In genomic region chr13:31810693-31811541, GRCm38 (mm10) we compare ENCODE assay signal across 9 mouse cellular contexts. TPM values are rescaled to one million over a fixed set of nuclear protein-coding genes. Genes with fewer than 3 reads are reported as not detected.
DNase-seq lines count a peak whose midpoint lies in the region; ATAC-seq and TF ChIP-seq lines count a peak whose summit lies in the region.
"Had no signal": no experiment of that assay in that cellular context is flagged by ENCODE, and none has a peak within 500 bp of the region (broad histone marks: within the 10 kb centered on the region; RNA-seq: fewer than 3 reads in every experiment).

No protein-coding gene starts in this region.

- DNase-seq in layer of hippocampus, adult 2 months (ENCODE audit: low spot score in 2 of 2): no peak
- no peak for DNase-seq in layer of hippocampus, adult 11-12 months (ENCODE audit: low spot score)
- peak; percentile 57 for DNase-seq in adrenal gland, postnatal 25 days
- DNase-seq in heart, postnatal 0 days (ENCODE audit: low spot score): no peak
- no peak for DNase-seq in ovary, postnatal 10 days (ENCODE audit: low spot score)
- DNase-seq in cerebellum, postnatal 4 days (ENCODE audit: low spot score in 2 of 2): no peak

- H3K36me3 ChIP-seq in heart, postnatal 0 days (replicated peaks; ENCODE audit: control insufficient read depth, insufficient read depth, low read length): no peaks in the 10 kb centered on the region
- peaks cover 17% of the 10 kb centered on the region for H3K36me3 ChIP-seq in limb, embryonic 12.5 days
- peaks cover 3% of the 10 kb centered on the region; the same call in 1 of the 2 replicates for H3K36me3 ChIP-seq in small intestine, adult 2 months (ENCODE audit: control insufficient read depth, insufficient read depth, low read length)

- H3K27ac ChIP-seq in layer of hippocampus, adult 2 months: peak overlapping the region; percentile 74
- H3K27ac ChIP-seq in heart, postnatal 0 days (ENCODE audit: low read depth): peak overlapping the region; percentile 58
- H3K27ac ChIP-seq in limb, embryonic 12.5 days: peak overlapping the region; percentile 84
- H3K27ac ChIP-seq in small intestine, adult 2 months (ENCODE audit: insufficient read depth, low read depth, low read length): no peak overlapping the region

- TF ChIP-seq POLR2A in small intestine, adult 2 months (IDR thresholded peaks at IDR 0.05; ENCODE audit: low read depth, low read length): no peak

- H3K4me3 ChIP-seq in layer of hippocampus, adult 2 months: peak overlapping the region; percentile 47
- peak overlapping the region; percentile 55 for H3K4me3 ChIP-seq in heart, postnatal 0 days (ENCODE audit: low read depth, low read length)
- H3K4me3 ChIP-seq in limb, embryonic 12.5 days (replicated peaks): peak overlapping the region; percentile 58
- peak overlapping the region; percentile 34 for H3K4me3 ChIP-seq in small intestine, adult 2 months (ENCODE audit: low read depth, low read length)

- WGBS in heart, postnatal 0 days: 2% methylated on average over 42 of the region's 65 CpGs
- under 1% methylated on average over 60 of the region's 65 CpGs for WGBS in limb, embryonic 12.5 days
- 6% methylated on average over 65 of the region's 65 CpGs for WGBS in small intestine, adult 2 months

- no peaks in the 10 kb centered on the region for H3K9me3 ChIP-seq in heart, postnatal 0 days (replicated peaks; ENCODE audit: control insufficient read depth, low read length)
- no peaks in the 10 kb centered on the region for H3K9me3 ChIP-seq in limb, embryonic 12.5 days

- H3K4me1 ChIP-seq in heart, postnatal 0 days (ENCODE audit: control insufficient read depth, insufficient read depth): no peaks in the 10 kb centered on the region
- H3K4me1 ChIP-seq in limb, embryonic 12.5 days (replicated peaks): peaks cover 36% of the 10 kb centered on the region
- H3K4me1 ChIP-seq in small intestine, adult 2 months (ENCODE audit: control insufficient read depth, insufficient read depth, insufficient read length, low read length): peaks cover 21% of the 10 kb centered on the region

- no peak for TF ChIP-seq CTCF in layer of hippocampus, adult 2 months (conservative IDR thresholded peaks at IDR 0.05)
- no peak for TF ChIP-seq CTCF in heart, postnatal 0 days (IDR thresholded peaks at IDR 0.05; ENCODE audit: low read depth)
- no peak for TF ChIP-seq CTCF in small intestine, adult 2 months (IDR thresholded peaks at IDR 0.05; ENCODE audit: extremely low read depth, insufficient read length, insufficient replicate concordance, low read depth, low read length)

- peaks cover 74% of the 10 kb centered on the region for H3K27me3 ChIP-seq in heart, postnatal 0 days (ENCODE audit: control insufficient read depth, insufficient read depth, low read length)
- peaks cover 83% of the 10 kb centered on the region for H3K27me3 ChIP-seq in limb, embryonic 12.5 days
- peaks cover 55% of the 10 kb centered on the region for H3K27me3 ChIP-seq in small intestine, adult 2 months (ENCODE audit: control insufficient read depth, insufficient read depth, low read length)
- H3K27me3 ChIP-seq: Patski had no signal

- ATAC-seq in heart, postnatal 0 days (ENCODE audit: insufficient read depth, low read depth): no peak
- no peak for ATAC-seq in limb, embryonic 12.5 days (ENCODE audit: insufficient number of reproducible peaks, insufficient read depth, low FRiP score, low TSS enrichment, low read depth)
- ATAC-seq: Patski had no signal

- peak overlapping the region; percentile 64 for H3K9ac ChIP-seq in heart, postnatal 0 days (replicated peaks; ENCODE audit: low read depth, low read length)
- peak overlapping the region; percentile 84 for H3K9ac ChIP-seq in limb, embryonic 12.5 days (replicated peaks)

- TF ChIP-seq EP300 in heart, postnatal 0 days (IDR thresholded peaks at IDR 0.05; ENCODE audit: low read depth): no peak

- peak overlapping the region; percentile 68 for H3K4me2 ChIP-seq in heart, postnatal 0 days (ENCODE audit: low read depth, low read length)
- peak overlapping the region; percentile 63 for H3K4me2 ChIP-seq in limb, embryonic 12.5 days

RNA-seq across cellular contexts. Expression of gene Foxc1, which starts 4.5 kb away (rescaled TPM):
- total RNA-seq in layer of hippocampus, adult 2 months (2021): 1 to 10 TPM; 4.2 to 5.2 TPM
- total RNA-seq in adrenal gland, postnatal 25 days (2021): 7.3 and 8.1 TPM in 2 replicates
- 20.0 and 22.6 TPM in 2 replicates for total RNA-seq in heart, postnatal 0 days (2014; rRNA removed; ENCODE audit: low replicate concordance)
- 1.5 and 1.6 TPM in 2 replicates for polyA plus RNA-seq in heart, postnatal 0 days (2015; fragmentation: Nextera tagmentation; extraction: Ambion mirVana)
- 7.5 and 8.5 TPM in 2 replicates for polyA plus RNA-seq in limb, embryonic 12.5 days (2016; fragmentation: Nextera tagmentation; extraction: Ambion mirVana)
- 0.18 and 0.35 TPM in 2 replicates for polyA plus RNA-seq in small intestine, adult 2 months (2012; rRNA removed)
